Mouse (Mus musculus) kidney, embryonic 16.5 days (tissue): Measurements from ENCODE around the gene Pde4b. TPM values are rescaled to one million over a fixed set of nuclear protein-coding genes. Genes with fewer than 3 reads are reported as not detected.
"Not testable (repeated sequence)": the region's sequence is repeated elsewhere in the genome, so short reads cannot be mapped to it uniquely, and the experiment has no call there.

Experiments used
- ATAC-seq: fragments of 200-750 bp; cut with Nextera tagmentation; 2 replicates; pipeline ENCODE4 v1.8.0; 2017; ENCODE audit warnings: moderate TSS enrichment; ENCODE audit not compliant: low FRiP score, low TSS enrichment
- H3K27ac ChIP-seq: fragments of 300-500 bp; sonication (generic); 2 replicates; pipeline ENCODE4 v1.5.1; 2014; ENCODE audit warnings: low read length
- H3K27me3 ChIP-seq: fragments of 300-500 bp; sonication (generic); 2 replicates; pipeline ENCODE4 v1.6.1; 2014; ENCODE audit warnings: low read length, control low read depth, mixed read lengths; ENCODE audit not compliant: insufficient read depth
- H3K36me3 ChIP-seq: fragments of 300-500 bp; sonication (generic); 2 replicates; pipeline ENCODE4 v1.6.1; 2014; ENCODE audit warnings: low read length, control low read depth, mixed read lengths; ENCODE audit not compliant: insufficient read depth
- H3K4me1 ChIP-seq: fragments of 300-500 bp; sonication (generic); 2 replicates; pipeline ENCODE4 v1.6.1; 2014; ENCODE audit warnings: low read length, control low read depth, mixed read lengths; ENCODE audit not compliant: insufficient read depth
- H3K4me2 ChIP-seq: fragments of 300-500 bp; sonication (generic); replicated peaks from 2 replicates; pipeline ENCODE4 v1.6.1; 2014; ENCODE audit warnings: low read depth, low read length
- H3K4me3 ChIP-seq: fragments of 300-500 bp; sonication (generic); 2 replicates; pipeline ENCODE4 v1.5.1; 2014; ENCODE audit warnings: mild to moderate bottlenecking, low read length
- H3K9ac ChIP-seq: fragments of 300-500 bp; sonication (generic); replicated peaks from 2 replicates; pipeline ENCODE4 v1.6.1; 2014; ENCODE audit warnings: low read length
- H3K9me3 ChIP-seq: fragments of 300-500 bp; sonication (generic); 2 replicates; pipeline ENCODE4 v1.6.1; 2016; ENCODE audit warnings: low read length, control low read depth
- WGBS: fragments of 180-500 bp; shearing (Covaris S2); extraction: QIAGEN DNeasy Blood & Tissue Kit; methylation state at CpG from one replicate; pipeline ENCODE4 v1.1.7; 2014; 5-methylcytosine and 5-hydroxymethylcytosine counted together
- polyA plus RNA-seq: library from polyadenylated mRNA; unstranded; fragments of >200 nt; fragmentation: Nextera tagmentation; extraction: Ambion mirVana; gene quantifications from 2 replicates; pipeline ENCODE4 v1.2.1, GENCODE M21; 2015

Gene Pde4b
- polyA plus RNA-seq, 1 experiment from 2014 or later = 15.5 TPM

DNA sequence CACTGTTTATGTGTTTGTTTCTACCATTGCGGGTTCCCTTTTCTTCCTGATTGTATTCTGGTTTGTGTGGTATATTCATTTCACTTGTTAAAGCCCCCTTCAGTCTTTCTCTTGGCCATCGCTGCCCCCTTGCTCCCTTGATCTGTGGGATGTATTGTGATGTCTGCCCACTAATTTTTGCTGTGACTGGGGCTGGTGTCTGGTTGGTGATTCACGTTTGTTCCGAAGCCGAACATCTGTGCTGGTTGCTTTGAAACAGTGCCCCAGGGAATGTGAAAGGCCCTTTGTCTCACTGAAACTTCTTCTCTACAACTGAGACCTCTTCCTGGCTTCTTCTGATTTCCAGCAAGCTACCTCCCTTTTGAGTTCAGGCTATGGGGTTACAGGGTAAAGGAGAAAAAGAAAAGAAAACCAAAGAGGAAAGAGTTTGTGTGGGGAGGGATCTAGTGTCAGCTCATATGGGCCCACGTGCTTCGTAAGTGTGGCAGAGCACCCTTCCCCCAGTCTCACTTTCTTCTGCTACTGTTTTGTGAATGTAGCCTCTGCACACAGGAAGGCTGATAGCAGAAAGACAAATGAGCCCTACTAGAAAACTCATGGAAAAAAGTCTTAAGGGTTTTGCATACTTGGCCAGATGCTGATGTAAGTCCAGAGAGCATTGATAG, 396.1 kb downstream of the Pde4b start:
- H3K4me3 ChIP-seq = no peak overlapping the region
- no peaks in the 10 kb centered on the region for H3K27me3 ChIP-seq
- no peak overlapping the region for H3K9ac ChIP-seq
- 48% methylated on average over 7 of the region's 7 CpGs for WGBS
- H3K36me3 ChIP-seq = no peaks in the 10 kb centered on the region
- no peaks in the 10 kb centered on the region for H3K9me3 ChIP-seq
- no peak for ATAC-seq
- H3K4me2 ChIP-seq = no peak overlapping the region
- H3K4me1 ChIP-seq = 0 out of 2 replicates have a peak, but pooled peaks cover 1% of the 10 kb centered on the region
- no peak overlapping the region for H3K27ac ChIP-seq

- Histone ChIP-seq H3K4me3 (no peak overlapping the region), H3K9me3 (no peaks in the 10 kb centered on the region), H3K36me3 (no peaks in the 10 kb centered on the region), H3K4me2 (no peak overlapping the region), H3K27me3 (no peaks in the 10 kb centered on the region), H3K4me1 (no peaks in the 10 kb centered on the region), H3K27ac (no peak overlapping the region), H3K9ac (no peak overlapping the region)
- 85% methylated on average over 2 of the region's 2 CpGs for WGBS
- no peak for ATAC-seq
Measured at GRCm38 (mm10) chr4:102484738-102485137, 397.4 kb downstream of the Pde4b start.

DNA sequence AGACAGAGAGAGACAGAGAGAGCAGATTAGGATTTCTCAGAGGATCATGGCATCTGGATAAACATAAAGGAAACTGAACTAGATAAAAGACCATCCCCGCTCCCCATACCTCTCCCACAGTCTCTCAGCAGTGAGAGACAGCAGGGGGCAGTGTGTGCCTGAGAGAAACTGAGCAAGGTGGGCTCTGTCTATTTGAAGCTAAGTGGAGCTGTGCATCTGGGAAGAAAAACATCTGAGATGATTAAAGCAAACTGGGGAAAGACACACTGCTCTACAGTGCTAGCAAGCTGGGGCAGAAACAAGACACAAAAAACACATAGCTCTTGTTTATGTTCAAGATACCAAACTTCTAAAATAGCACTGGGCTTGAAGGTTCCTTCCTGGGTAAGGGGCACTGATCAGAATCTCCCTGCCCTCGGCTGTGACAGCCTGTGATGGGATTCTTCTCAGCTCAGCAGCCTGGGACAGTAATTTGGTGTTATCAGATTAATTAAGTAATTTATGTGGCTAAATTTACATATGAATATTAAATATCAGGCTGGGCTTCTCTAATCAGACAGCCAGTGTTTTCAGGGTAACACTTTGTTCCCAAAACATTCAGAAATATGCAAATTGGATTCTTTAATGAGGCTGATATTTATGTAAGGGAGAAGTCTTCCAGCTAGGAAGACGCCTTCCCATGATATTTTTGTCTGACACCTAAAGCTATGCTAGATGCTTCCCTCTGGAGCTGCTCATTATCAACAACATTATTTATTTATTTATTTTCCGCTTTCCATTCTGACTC, 399.0 kb downstream of the Pde4b start:
- Histone ChIP-seq H3K36me3 (no peaks in the 10 kb centered on the region), H3K4me2 (no peak overlapping the region), H3K4me3 (no peak overlapping the region), H3K9ac (no peak overlapping the region), H3K4me1 (no peaks in the 10 kb centered on the region), H3K9me3 (no peaks in the 10 kb centered on the region), H3K27me3 (no peaks in the 10 kb centered on the region), H3K27ac (no peak overlapping the region)
- 54% methylated on average over 4 of the region's 4 CpGs for WGBS
- ATAC-seq = 0 out of 2 replicates have a peak, but pooled peaks have one; percentile 54

DNA sequence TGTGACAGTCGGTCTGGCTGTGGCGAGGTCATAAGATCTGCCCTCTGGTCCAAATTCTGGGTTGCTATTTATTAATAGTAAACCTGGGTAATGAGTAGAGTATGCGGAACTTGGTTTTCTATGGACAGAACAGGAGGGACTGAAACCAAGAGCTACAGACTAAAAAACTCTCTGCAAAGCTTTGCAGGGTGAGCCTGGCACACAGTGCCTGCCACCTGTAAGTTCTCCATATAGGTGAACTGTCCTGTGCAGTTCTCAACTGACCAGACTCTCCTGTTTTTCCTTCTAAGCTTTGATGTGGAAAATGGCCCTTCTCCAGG, 399.5 kb downstream of the Pde4b start:
- WGBS = 83% methylated on average over 3 of the region's 3 CpGs
- Histone ChIP-seq H3K4me2 (no peak overlapping the region), H3K9me3 (no peaks in the 10 kb centered on the region), H3K4me1 (no peaks in the 10 kb centered on the region), H3K9ac (no peak overlapping the region), H3K4me3 (no peak overlapping the region), H3K36me3 (no peaks in the 10 kb centered on the region), H3K27ac (no peak overlapping the region), H3K27me3 (no peaks in the 10 kb centered on the region)
- ATAC-seq = no peak

GRCm38 (mm10) chr4:102488000-102488399, 400.7 kb downstream of the Pde4b start:
- WGBS = 33% methylated on average over 2 of the region's 2 CpGs
- no peak overlapping the region for H3K4me2 ChIP-seq
- H3K4me3 ChIP-seq = no peak overlapping the region
- no peaks in the 10 kb centered on the region for H3K9me3 ChIP-seq
- no peak for ATAC-seq
- H3K27ac ChIP-seq = no peak overlapping the region
- H3K4me1 ChIP-seq = no peaks in the 10 kb centered on the region
- H3K9ac ChIP-seq = no peak overlapping the region
- no peaks in the 10 kb centered on the region for H3K27me3 ChIP-seq
- H3K36me3 ChIP-seq = no peaks in the 10 kb centered on the region

DNA sequence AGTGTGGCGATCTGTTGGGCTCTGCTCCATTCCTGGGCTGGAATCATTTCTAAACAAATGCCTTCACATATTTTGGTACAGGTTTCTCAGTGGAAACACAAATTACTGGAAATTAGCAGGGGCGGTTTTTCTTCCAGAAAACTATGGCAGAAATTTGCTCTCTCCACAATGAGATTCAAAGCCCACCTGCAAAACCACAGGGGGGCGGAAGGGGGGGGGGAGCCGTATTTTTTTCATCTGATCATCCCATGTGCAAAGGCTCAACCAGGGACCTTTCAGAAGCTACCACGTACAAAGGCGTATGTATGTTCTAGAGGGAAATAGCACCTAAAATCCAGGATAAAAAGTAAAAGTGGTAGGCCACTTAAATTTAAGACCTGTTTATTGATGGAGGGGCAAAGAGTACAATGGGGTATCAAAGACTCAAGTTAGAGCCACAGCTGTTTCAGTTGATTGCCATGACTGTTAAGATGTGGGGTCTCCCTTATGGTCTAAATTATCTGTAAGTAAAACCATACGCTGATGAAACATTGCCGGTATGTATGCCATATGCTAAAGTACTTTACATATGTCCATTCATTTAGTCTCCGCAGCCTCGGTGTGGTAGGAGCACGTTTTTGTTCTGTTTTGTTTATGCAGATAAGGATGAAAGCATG, 404.3 kb downstream of the Pde4b start:
- no peak for ATAC-seq
- Histone ChIP-seq H3K9me3 (no peaks in the 10 kb centered on the region), H3K4me2 (no peak overlapping the region), H3K36me3 (no peaks in the 10 kb centered on the region), H3K27me3 (no peaks in the 10 kb centered on the region), H3K4me3 (no peak overlapping the region), H3K9ac (no peak overlapping the region), H3K4me1 (no peaks in the 10 kb centered on the region; the same call in 1 of the 2 replicates), H3K27ac (no peak overlapping the region)
- 84% methylated on average over 11 of the region's 11 CpGs for WGBS

DNA sequence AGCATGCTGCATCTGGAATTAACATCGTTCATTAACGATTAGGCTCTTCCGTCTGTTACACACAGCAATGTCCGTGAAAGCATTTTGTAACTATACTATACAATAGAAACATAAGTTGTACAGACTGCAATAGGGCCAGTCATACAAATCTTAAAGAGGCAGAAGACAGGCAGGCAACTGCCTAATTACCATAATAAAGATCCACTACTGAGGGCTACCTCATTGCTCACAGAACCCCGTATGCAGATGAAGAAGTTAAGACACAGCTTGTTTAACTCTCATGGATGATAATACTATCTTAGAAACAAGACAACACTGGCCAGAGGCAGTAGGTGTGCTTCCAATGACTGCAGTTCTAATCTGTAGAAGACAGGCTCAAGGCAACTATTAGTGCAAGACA, 405.6 kb downstream of the Pde4b start:
- Histone ChIP-seq H3K27me3 (no peaks in the 10 kb centered on the region), H3K4me1 (no peaks in the 10 kb centered on the region; the same call in 1 of the 2 replicates), H3K36me3 (no peaks in the 10 kb centered on the region), H3K4me3 (no peak overlapping the region), H3K27ac (no peak overlapping the region), H3K9ac (no peak overlapping the region), H3K4me2 (no peak overlapping the region), H3K9me3 (no peaks in the 10 kb centered on the region)
- 89% methylated on average over 5 of the region's 5 CpGs for WGBS
- ATAC-seq = no peak

DNA sequence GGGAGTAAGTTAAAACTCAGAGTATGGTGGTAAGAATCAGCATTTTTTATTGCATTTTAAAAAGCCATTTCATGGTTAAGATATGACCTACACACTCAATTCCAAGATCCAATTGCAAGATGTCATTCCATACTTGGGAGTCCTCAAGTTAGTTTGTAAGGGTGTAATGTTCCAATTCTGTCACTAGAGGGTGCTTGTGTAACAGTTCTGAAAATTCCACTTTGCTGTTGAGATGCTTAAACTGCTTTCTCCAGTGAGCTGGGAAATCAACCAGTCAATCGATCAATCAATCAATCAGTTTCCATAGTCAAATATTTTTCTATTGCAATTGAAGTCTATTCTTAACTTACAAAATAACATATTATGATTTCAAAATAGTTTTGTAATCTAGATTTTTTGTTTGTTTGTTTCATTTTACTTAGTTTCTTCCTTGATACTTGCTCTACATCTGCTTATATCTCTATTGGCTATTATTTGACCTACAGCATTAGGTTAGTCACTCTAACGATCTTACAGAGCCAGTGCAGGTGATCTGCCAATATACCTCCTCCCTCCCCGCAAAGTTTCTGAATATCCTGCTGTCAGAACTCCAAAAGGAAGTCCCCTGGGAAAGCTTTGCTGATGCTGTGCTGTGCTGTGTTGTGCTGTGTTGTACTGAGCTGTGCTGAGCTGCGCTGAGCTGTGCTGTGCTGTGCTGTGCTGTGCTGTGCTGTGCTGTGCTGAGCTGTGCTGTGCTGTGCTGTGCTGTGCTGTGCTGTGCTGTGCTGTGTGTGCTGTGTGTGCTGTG, 406.2 kb downstream of the Pde4b start:
- Histone ChIP-seq H3K4me2 (no peak overlapping the region), H3K27me3 (no peaks in the 10 kb centered on the region), H3K27ac (no peak overlapping the region), H3K9me3 (no peaks in the 10 kb centered on the region), H3K4me1 (no peaks in the 10 kb centered on the region; the same call in 1 of the 2 replicates), H3K9ac (no peak overlapping the region), H3K36me3 (no peaks in the 10 kb centered on the region), H3K4me3 (no peak overlapping the region)
- WGBS = 51% methylated on average over 4 of the region's 4 CpGs
- no peak for ATAC-seq

DNA sequence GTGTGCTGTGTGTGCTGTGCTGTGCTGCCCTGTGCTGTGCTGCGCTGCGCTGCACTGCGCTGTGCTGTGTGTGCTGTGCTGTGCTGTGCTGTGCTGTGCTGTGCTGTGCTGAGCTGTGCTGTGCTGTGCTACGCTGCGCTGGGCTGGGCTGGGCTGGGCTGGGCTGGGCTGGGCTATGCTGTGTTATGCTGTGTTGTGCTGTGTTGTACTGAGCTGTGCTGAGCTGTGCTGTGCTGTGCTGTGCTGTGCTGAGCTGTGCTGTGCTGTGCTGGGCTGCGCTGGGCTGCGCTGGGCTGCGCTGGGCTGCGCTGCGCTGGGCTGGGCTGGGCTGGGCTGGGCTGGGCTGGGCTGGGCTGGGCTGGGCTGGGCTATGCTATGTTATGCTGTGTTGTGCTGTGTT, 406.9 kb downstream of the Pde4b start:
- not testable (repeated sequence) for H3K4me3 ChIP-seq, H3K27ac ChIP-seq, H3K4me1 ChIP-seq, H3K9me3 ChIP-seq, H3K4me2 ChIP-seq, H3K36me3 ChIP-seq, H3K27me3 ChIP-seq, H3K9ac ChIP-seq
- peak; percentile 91 for ATAC-seq
- WGBS = 90% methylated on average over 10 of the region's 10 CpGs
